Mouse (Mus musculus): ENCODE measurements around the gene Etnk1.

GRCm38 (mm10) chr6:143219347-143219746 is 52.3 kb downstream of the Etnk1 start:
- TF ChIP-seq MYC (IDR thresholded peaks at IDR 0.05; ENCODE audit: low read depth, low read length): 0 out of 2 replicates have a peak, but pooled peaks have one; percentile 15
- TF ChIP-seq POLR2A (IDR thresholded peaks at IDR 0.05; ENCODE audit: control insufficient read depth in 1 of 2, insufficient read depth in 1 of 2, low read depth in 1 of 2, low read length in 2 of 2, poor library complexity in 1 of 2): no peak
- no peak for TF ChIP-seq ZMIZ1 (IDR thresholded peaks at IDR 0.05; ENCODE audit: low read depth, low read length)
- TF ChIP-seq CTCF (IDR thresholded peaks at IDR 0.05 in 2 of 3, conservative IDR thresholded peaks at IDR 0.05 in 1 of 3; ENCODE audit: control insufficient read depth in 1 of 3, insufficient read depth in 1 of 3, low read depth in 2 of 3, low read length in 3 of 3, poor library complexity in 1 of 3, severe bottlenecking in 1 of 3): peak; percentile 43 to 89 (median 86)
- TF ChIP-seq HCFC1 (IDR thresholded peaks at IDR 0.05; ENCODE audit: low read depth, low read length): no peak

Data from MEL (cell line).